20 mouse cellular contexts compared by ENCODE assay signal in the genomic region with DNA sequence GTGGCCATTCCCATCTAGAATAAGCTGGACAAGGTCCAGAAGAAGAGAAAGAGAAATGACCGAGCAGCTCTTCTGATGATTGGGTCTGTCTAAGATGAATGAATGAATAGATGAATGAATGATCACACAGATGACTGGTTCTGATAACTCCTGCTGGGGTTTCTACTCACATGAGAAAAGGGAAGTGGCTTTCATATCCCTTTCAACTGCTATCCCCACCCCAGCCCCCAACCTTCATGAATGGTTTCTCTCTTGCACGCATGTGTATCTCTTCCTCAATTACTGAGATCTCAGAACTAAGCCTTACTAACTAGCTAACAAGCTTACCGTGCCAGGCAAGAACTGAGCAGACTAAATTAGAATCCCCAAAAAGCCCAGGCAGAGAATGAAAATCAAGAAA.
DNase-seq lines count a peak whose midpoint lies in the region; ATAC-seq and TF ChIP-seq lines count a peak whose summit lies in the region.
"Had no signal": no experiment of that assay in that cellular context is flagged by ENCODE, and none has a peak within 500 bp of the region (broad histone marks: within the 10 kb centered on the region; RNA-seq: fewer than 3 reads in every experiment).

No protein-coding gene starts in this region.

- H3K27ac ChIP-seq in gastrocnemius, adult 2 months, result no peak overlapping the region
- H3K27ac ChIP-seq: hindbrain, embryonic 10.5 days; limb, embryonic 13.5 days; lung, embryonic 15.5 days; midbrain, embryonic 13.5 days; neural tube, embryonic 12.5 days had no signal

- no peaks in the 10 kb centered on the region; the same call in 1 of the 2 replicates for H3K27me3 ChIP-seq in splenic B cell, adult 2 months (ENCODE audit: control insufficient read depth, insufficient read depth, low read length, poor library complexity, severe bottlenecking)
- H3K27me3 ChIP-seq: heart, embryonic 12.5 days; limb, embryonic 13.5 days; lung, embryonic 15.5 days; midbrain, embryonic 13.5 days; neural tube, embryonic 12.5 days had no signal

- DNase-seq in CD4-positive, CD25-positive, alpha-beta regulatory T cell, adult 2 months (ENCODE audit: low read depth, low spot score), result peak; percentile 31
- DNase-seq in 416B (ENCODE audit: low read depth), result peak; percentile 100
- peak; percentile 68 for DNase-seq in splenic B cell, adult 2 months (ENCODE audit: low read depth, low spot score)
- no peak for DNase-seq in gastrocnemius, postnatal 10 days
- no peak for DNase-seq in gastrocnemius, adult 2 months
- no peak for DNase-seq in heart, adult 8-10 months (ENCODE audit: low spot score)
- DNase-seq: cerebellum, adult 11 months; gastrocnemius, postnatal 25 days; kidney, postnatal 25 days; layer of hippocampus, postnatal 36 days; retina, postnatal 1 day had no signal

- H3K4me3 ChIP-seq in gastrocnemius, adult 2 months, result no peak overlapping the region
- H3K4me3 ChIP-seq: heart, embryonic 12.5 days; hindbrain, embryonic 10.5 days; limb, embryonic 13.5 days; lung, embryonic 15.5 days; midbrain, embryonic 13.5 days; neural tube, embryonic 12.5 days had no signal

- no peak for TF ChIP-seq CTCF in gastrocnemius, adult 2 months (IDR thresholded peaks at IDR 0.05)

- ATAC-seq in CD4-positive, CD25-positive, alpha-beta regulatory T cell, adult 4 months, result no peak
- peak; percentile 88 for ATAC-seq in granulocyte monocyte progenitor cell, adult 5-6 weeks (replicated peaks; ENCODE audit: poor library complexity, severe bottlenecking)
- ATAC-seq: forebrain, embryonic 16.5 days; midbrain, embryonic 13.5 days had no signal

- intact Hi-C loops in gastrocnemius, adult 2 months (cut with DNase I), result no loop called here

- no peaks in the 10 kb centered on the region for H3K36me3 ChIP-seq in splenic B cell, adult 2 months (ENCODE audit: control insufficient read depth, insufficient read depth, low read length, poor library complexity, severe bottlenecking)
- H3K36me3 ChIP-seq: heart, embryonic 12.5 days; hindbrain, embryonic 10.5 days; limb, embryonic 13.5 days; lung, embryonic 15.5 days; midbrain, embryonic 13.5 days; neural tube, embryonic 12.5 days had no signal

Comparison
In these comparisons a context has a peak if more than half of its experiments do, and no peak if none do; other contexts are left out.
1. DNase-seq: peak in CD4-positive, CD25-positive, alpha-beta regulatory T cell, adult 2 months (single experiment), 416B (single experiment) and splenic B cell, adult 2 months (single experiment); none in gastrocnemius, postnatal 10 days (single experiment), gastrocnemius, adult 2 months (single experiment) and heart, adult 8-10 months (single experiment).